Mouse (Mus musculus) neural tube, embryonic 14.5 days (tissue): ENCODE results near the gene Rtp4. TPM values are rescaled to one million over a fixed set of nuclear protein-coding genes. Genes with fewer than 3 reads are reported as not detected.

Experiments
- ATAC-seq: fragments of 200-750 bp; cut with Nextera tagmentation; 2 replicates; pipeline ENCODE4 v1.8.0; 2017; ENCODE audit warnings: low read depth, mild to moderate bottlenecking, moderate TSS enrichment, moderate library complexity
- H3K27ac ChIP-seq: fragments of 300-500 bp; sonication (generic); 2 replicates; pipeline ENCODE4 v1.5.1; 2014; ENCODE audit warnings: low read depth, mild to moderate bottlenecking, control low read depth, low read length, moderate library complexity, mixed read lengths
- H3K27me3 ChIP-seq: fragments of 300-500 bp; sonication (generic); 2 replicates; pipeline ENCODE4 v1.6.1; 2014; ENCODE audit warnings: low read length; ENCODE audit not compliant: control insufficient read depth, insufficient read depth
- H3K36me3 ChIP-seq: fragments of 300-500 bp; sonication (generic); 2 replicates; pipeline ENCODE4 v1.6.1; 2014; ENCODE audit warnings: low read length, mixed read lengths; ENCODE audit not compliant: control insufficient read depth, insufficient read depth
- H3K4me1 ChIP-seq: fragments of 300-500 bp; sonication (generic); 2 replicates; pipeline ENCODE4 v1.6.1; 2014; ENCODE audit warnings: low read length; ENCODE audit not compliant: control insufficient read depth, insufficient read depth
- H3K4me2 ChIP-seq: fragments of 300-500 bp; sonication (generic); 2 replicates; pipeline ENCODE4 v1.6.1; 2014; ENCODE audit warnings: mild to moderate bottlenecking, low read depth, low read length, control low read depth
- H3K4me3 ChIP-seq: fragments of 300-500 bp; sonication (generic); 2 replicates; pipeline ENCODE4 v1.5.1; 2014; ENCODE audit warnings: low read depth, low read length, control low read depth, mixed read lengths
- H3K9ac ChIP-seq: fragments of 300-500 bp; sonication (generic); replicated peaks from 2 replicates; pipeline ENCODE4 v1.6.1; 2014; ENCODE audit warnings: low read depth, mild to moderate bottlenecking, control low read depth, low read length, mixed read lengths
- H3K9me3 ChIP-seq: fragments of 300-500 bp; sonication (generic); 2 replicates; pipeline ENCODE4 v1.6.1; 2016; ENCODE audit warnings: low read length; ENCODE audit not compliant: control insufficient read depth
- WGBS: fragments of 180-500 bp; shearing (Covaris S2); extraction: QIAGEN DNeasy Blood & Tissue Kit; methylation state at CpG from one replicate; pipeline ENCODE4 v1.1.7; 2014; 5-methylcytosine and 5-hydroxymethylcytosine counted together
- polyA plus RNA-seq: library from polyadenylated mRNA; unstranded; fragments of >200 nt; fragmentation: Nextera tagmentation; extraction: Ambion mirVana; gene quantifications from 2 replicates; pipeline ENCODE4 v1.2.1, GENCODE M21; 2014

Rtp4 gene
- 1.6 and 3.1 TPM in 2 replicates for polyA plus RNA-seq

DNA sequence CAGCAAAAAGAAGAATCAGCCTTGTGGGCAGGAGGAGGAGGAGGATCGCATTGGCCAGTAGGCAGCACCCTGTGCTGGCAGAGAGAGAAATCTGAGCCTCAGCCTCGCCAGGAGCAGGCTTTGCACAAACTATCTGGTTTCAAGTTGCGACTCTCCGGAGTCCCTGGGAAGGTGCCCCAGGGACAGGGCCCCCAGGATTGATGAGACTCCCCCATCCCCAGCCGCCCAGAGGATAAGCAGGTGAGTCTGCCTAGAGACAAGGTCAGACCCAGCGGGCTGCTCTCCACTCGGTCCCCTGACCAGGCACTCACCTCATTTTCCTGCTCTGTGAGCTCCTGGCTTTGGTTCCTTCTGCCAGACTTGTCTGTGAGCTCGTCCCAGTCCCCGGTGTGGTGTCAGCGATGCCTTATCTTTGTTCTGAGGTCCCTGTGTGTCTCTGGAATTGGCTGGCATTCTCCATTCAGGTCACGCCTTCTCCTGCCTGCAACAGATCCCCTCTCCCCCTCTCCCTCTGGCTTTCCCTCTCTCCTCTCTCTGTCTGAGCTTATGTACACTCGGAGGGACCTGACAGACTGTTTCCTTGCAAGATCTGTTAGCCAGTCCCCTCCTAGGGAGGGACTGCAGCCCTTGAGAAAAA, at the start of gene Rtp4, which contains the start of gene Masp1:
Gene Rtp4 (plus strand): TSS at position 57 of the 637 bp plus-strand sequence.
Gene Masp1 (minus strand): TSS at position 581 of the 637 bp plus-strand sequence.
- Histone ChIP-seq H3K27ac (peak within 1 kb of the TSS; percentile 91), H3K9me3 (no peaks in the 10 kb centered on the region), H3K4me2 (peak within 1 kb of the TSS; percentile 64), H3K4me3 (peak within 1 kb of the TSS; percentile 42), H3K4me1 (peaks cover 28% of the 10 kb centered on the region), H3K27me3 (no peaks in the 10 kb centered on the region), H3K9ac (peak within 1 kb of the TSS; percentile 69), H3K36me3 (no peaks in the 10 kb centered on the region)
- ATAC-seq: peak; percentile 81
- 1% methylated on average over 12 of the region's 12 CpGs for WGBS

DNA sequence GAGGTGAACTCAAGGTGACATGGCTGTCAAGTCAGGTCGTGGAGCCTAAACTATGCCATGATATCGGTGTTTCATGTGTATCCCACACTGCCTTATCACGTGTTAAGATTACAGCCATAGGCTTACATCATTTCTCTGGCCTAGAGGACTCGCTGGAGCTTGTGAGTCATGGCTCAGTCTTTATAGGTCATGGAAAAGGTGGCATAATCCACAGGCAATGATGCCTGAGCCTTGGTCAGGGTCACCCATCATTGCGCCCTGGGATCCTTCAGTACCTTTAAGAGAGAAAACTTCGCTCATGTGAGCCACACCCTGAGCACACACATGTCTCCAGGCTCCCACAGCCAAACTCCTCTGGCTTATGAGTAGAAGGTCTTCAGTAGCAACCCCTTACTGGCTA, 48.5 kb upstream of the Rtp4 start:
- Histone ChIP-seq H3K9me3 (no peaks in the 10 kb centered on the region), H3K36me3 (no peaks in the 10 kb centered on the region), H3K9ac (no peak overlapping the region), H3K27ac (no peak overlapping the region), H3K4me1 (no peaks in the 10 kb centered on the region), H3K4me3 (no peak overlapping the region), H3K27me3 (no peaks in the 10 kb centered on the region), H3K4me2 (no peak overlapping the region)
- 94% methylated on average over 6 of the region's 6 CpGs for WGBS
- ATAC-seq: no peak

DNA sequence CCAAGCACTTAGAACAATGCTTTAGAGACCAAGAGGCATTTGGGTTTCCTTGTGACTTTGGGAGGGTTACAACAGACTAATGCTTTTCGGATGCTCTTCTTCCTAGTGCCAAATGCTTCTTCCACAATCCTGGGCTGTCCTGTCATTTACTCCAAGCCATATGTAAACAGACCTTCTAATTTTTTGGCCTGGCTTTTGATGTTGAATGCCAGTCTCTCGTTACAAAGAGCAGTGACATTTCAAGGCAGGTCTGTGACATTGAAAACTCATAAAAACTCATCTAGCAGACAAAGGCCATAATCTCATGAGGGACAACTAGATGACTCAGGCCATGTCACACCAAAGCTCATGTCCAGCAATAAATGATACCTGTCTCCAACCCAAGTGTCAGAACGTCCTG, 48.0 kb upstream of the Rtp4 start:
- Histone ChIP-seq H3K9me3 (no peaks in the 10 kb centered on the region), H3K4me3 (no peak overlapping the region), H3K36me3 (no peaks in the 10 kb centered on the region), H3K4me2 (no peak overlapping the region), H3K27ac (no peak overlapping the region), H3K27me3 (no peaks in the 10 kb centered on the region), H3K4me1 (no peaks in the 10 kb centered on the region), H3K9ac (no peak overlapping the region)
- 72% methylated on average over 3 of the region's 3 CpGs for WGBS
- no peak for ATAC-seq

DNA sequence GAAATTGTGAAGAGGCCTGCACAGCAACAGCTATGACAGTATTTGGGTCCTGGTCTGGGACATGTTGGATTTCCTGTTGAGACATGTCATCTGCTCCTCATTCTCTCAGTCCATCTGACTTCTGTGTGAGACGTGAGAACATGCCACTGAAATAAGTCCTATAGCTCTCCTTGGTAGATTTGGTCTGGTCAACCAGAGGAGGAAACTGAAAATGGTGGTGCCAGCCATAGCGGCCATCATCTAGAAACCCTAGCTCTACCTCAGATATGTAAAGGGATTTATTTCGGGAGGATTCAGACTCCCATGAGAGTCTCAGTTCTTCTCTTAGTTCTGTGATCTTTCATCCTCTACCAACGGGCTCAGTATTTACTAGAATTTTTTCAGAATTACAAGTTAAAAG, 44.4 kb upstream of the Rtp4 start:
- no peak overlapping the region for H3K27ac ChIP-seq
- no peak overlapping the region for H3K4me3 ChIP-seq
- WGBS: 95% methylated on average over 4 of the region's 4 CpGs
- no peak overlapping the region for H3K4me2 ChIP-seq
- H3K9ac ChIP-seq: no peak overlapping the region
- no peaks in the 10 kb centered on the region for H3K27me3 ChIP-seq
- no peaks in the 10 kb centered on the region for H3K9me3 ChIP-seq
- no peaks in the 10 kb centered on the region for H3K4me1 ChIP-seq
- H3K36me3 ChIP-seq: no peaks in the 10 kb centered on the region
- no peak for ATAC-seq

DNA sequence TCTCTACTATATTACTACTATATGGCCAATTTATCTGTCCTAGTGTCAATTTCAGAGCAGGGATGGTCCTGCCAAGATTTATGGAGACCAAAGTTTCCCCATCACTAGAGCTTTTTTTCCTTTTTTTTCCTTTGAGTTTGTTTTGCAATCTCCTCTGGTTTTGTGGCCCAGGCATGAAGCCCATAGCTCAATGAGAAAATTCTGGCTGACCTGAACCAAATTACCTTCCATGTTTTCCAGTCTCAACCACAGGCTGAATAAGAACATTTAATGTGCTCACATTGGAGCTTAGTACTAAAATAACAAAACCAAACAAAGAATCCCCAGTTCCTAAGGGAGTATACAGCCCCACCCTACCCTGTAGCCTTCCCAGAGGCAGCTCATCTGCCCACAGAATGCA, 43.5 kb upstream of the Rtp4 start:
- no peak for ATAC-seq
- Histone ChIP-seq H3K9ac (no peak overlapping the region), H3K4me1 (no peaks in the 10 kb centered on the region), H3K4me2 (no peak overlapping the region), H3K27ac (no peak overlapping the region), H3K9me3 (no peaks in the 10 kb centered on the region), H3K4me3 (no peak overlapping the region), H3K27me3 (no peaks in the 10 kb centered on the region), H3K36me3 (no peaks in the 10 kb centered on the region)

DNA sequence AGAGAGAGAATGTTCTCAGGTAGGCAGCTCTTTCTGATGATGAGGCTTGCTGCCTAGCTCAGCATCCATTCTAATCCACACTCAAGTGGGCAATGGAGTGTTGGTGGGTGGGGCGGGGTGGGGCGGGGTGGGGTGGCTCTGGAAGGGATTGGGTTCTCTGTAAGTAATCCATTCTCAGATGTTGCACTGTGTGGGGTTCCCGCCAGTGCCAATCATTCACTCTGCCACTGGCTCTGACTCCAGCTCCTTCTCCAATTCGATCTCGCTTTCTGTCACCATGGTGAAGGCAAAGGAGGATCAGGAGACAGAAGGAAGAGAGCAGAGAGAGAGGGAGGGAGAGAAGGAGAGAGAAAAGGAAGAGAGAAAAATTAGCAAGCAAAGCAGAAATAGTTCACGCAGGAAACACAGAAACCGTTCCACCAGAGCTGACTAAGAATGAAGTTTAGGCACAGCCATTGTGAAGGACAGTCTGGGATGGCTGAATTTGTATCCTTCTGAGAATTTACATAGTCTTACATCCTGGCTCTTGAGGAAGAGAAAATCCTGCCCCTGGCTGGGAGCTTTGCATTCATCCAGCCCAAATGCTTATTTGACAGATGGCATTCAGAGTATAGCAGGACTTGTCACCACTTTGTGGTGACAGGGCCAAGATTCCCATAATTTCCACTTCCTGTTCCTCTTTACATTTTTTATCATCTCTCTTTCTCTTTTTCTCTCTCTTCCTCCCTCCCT, 40.1 kb upstream of the Rtp4 start:
- no peak overlapping the region for H3K4me2 ChIP-seq
- H3K9me3 ChIP-seq: no peaks in the 10 kb centered on the region
- 84% methylated on average over 7 of the region's 7 CpGs for WGBS
- H3K36me3 ChIP-seq: peaks cover 5% of the 10 kb centered on the region; the same call in 1 of the 2 replicates
- H3K4me3 ChIP-seq: no peak overlapping the region
- no peaks in the 10 kb centered on the region for H3K4me1 ChIP-seq
- no peak overlapping the region for H3K9ac ChIP-seq
- H3K27ac ChIP-seq: no peak overlapping the region
- H3K27me3 ChIP-seq: no peaks in the 10 kb centered on the region
- no peak for ATAC-seq

DNA sequence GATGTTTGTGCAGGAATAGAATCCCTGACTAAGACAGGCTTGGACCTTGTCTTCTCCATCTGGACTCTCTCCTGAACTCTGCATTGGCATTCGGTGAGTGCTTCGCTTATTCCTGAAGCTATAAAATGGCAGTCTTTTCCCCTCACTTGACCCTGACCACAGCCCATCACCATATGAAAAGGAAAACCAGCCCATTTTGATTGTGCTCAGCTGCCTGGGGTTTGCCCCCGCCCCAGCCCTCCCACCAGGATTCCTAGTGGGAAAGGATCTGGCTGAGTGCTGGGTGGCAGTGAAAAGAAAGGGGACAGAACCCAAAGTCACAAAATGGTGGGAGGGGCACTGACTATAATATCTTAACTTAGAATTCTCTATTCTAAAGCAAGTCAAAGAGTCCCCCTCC, 37.9 kb upstream of the Rtp4 start:
- no peak overlapping the region for H3K4me2 ChIP-seq
- H3K27ac ChIP-seq: no peak overlapping the region
- no peaks in the 10 kb centered on the region for H3K4me1 ChIP-seq
- no peak for ATAC-seq
- H3K9me3 ChIP-seq: no peaks in the 10 kb centered on the region
- H3K4me3 ChIP-seq: no peak overlapping the region
- no peak overlapping the region for H3K9ac ChIP-seq
- WGBS: 30% methylated on average over 3 of the region's 3 CpGs
- no peaks in the 10 kb centered on the region for H3K27me3 ChIP-seq
- H3K36me3 ChIP-seq: peaks cover 7% of the 10 kb centered on the region; the same call in 1 of the 2 replicates

DNA sequence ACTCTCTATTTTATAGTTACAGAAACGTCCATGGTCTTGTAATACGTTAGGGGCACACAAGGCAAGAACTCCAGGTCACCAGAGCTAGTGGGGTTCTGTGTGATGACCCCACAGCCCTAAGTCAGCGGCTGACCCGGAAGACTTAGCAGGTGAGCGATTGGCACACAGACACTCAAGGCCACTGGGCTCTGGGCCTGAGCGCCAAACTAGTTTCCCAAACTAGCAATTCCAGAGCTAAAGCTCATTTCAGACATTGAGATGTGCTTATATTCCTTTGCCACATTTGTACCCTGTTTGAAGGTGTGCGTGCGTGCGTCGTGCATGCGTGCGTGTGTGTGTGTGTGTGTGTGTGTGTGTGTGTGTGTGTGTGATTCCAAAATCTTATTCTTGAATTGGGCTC, 37.2 kb upstream of the Rtp4 start:
- Histone ChIP-seq H3K27ac (no peak overlapping the region), H3K9ac (no peak overlapping the region), H3K4me1 (no peaks in the 10 kb centered on the region), H3K36me3 (peaks cover 9% of the 10 kb centered on the region; the same call in 1 of the 2 replicates), H3K4me2 (no peak overlapping the region), H3K27me3 (no peaks in the 10 kb centered on the region), H3K4me3 (no peak overlapping the region), H3K9me3 (no peaks in the 10 kb centered on the region)
- WGBS: 94% methylated on average over 12 of the region's 12 CpGs
- no peak for ATAC-seq

DNA sequence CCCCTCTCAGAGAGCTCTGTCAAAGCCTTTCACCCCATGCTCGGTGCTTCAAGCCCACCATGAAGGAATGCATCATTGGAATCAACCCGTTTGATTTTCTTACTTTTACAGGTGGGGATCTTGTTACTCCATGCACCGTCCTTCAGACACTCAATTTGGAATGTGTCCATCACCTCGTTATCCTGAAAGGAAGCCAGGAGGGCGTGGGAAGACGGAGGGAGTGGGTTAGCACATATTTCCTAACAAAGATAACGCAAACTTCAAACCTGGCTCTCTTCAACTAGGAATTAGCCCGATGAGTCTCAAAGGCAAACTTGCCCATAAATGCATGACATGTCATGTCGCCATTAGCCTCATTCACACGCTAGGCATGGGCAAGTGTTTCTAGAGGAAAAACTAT, 36.8 kb upstream of the Rtp4 start:
- H3K27me3 ChIP-seq: no peaks in the 10 kb centered on the region
- no peak overlapping the region for H3K27ac ChIP-seq
- ATAC-seq: no peak
- no peaks in the 10 kb centered on the region for H3K9me3 ChIP-seq
- no peak overlapping the region for H3K4me2 ChIP-seq
- H3K4me3 ChIP-seq: no peak overlapping the region
- no peaks in the 10 kb centered on the region for H3K4me1 ChIP-seq
- 93% methylated on average over 10 of the region's 10 CpGs for WGBS
- peaks cover 9% of the 10 kb centered on the region; the same call in 1 of the 2 replicates for H3K36me3 ChIP-seq
- no peak overlapping the region for H3K9ac ChIP-seq
